Mouse (Mus musculus): ENCODE measurements around the gene Prr5l.
"Not testable (repeated sequence)": the region's sequence is repeated elsewhere in the genome, so short reads cannot be mapped to it uniquely, and the experiment has no call there.

Gene Prr5l

GRCm38 (mm10) chr2:101762955-101763386 lies 119.9 kb downstream of the Prr5l start:
- no peak for DNase-seq (ENCODE audit: low spot score)

DNA sequence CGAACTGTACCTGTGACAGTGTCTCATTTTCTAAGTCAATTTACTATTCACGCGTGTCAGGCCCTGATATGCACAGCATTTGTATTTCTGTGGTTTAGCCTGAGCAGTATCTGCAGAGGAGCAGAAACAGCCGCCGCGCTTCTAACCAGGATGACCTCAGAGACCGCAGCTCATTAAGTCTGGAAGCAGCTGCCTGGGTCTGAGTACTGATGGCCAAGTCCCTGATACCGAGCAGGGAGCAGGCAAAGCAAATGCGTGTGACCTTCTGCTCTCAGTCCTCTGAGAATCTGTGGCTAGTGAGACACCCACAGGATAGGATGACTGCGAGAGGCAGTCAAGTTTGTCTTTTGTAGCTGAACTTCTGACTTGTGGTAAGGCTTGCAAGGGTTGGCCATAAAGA lies 120.4 kb downstream of the Prr5l start:
- no peak for DNase-seq (ENCODE audit: low spot score)

DNA sequence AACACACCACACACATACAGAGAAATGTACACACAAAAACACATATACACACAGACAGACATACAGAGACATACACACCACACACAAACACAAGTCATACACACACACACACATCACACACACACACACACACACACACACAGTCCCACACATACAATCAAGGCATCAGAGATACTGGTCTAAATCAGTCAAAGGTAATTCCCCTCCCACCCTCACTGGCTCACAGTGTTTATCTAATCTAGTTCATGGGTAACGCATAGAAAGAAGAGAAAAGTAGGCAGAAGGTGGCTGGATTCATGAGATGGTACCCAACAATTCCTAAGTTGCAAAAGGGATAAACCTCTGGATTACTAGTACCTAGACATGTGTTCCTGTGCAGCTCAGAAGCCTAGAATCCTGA lies 120.9 kb downstream of the Prr5l start:
- no peak for DNase-seq (ENCODE audit: low spot score)

GRCm38 (mm10) chr2:101759523-101760277 lies 123.1 kb downstream of the Prr5l start:
- no peak for DNase-seq (ENCODE audit: low spot score)

DNA sequence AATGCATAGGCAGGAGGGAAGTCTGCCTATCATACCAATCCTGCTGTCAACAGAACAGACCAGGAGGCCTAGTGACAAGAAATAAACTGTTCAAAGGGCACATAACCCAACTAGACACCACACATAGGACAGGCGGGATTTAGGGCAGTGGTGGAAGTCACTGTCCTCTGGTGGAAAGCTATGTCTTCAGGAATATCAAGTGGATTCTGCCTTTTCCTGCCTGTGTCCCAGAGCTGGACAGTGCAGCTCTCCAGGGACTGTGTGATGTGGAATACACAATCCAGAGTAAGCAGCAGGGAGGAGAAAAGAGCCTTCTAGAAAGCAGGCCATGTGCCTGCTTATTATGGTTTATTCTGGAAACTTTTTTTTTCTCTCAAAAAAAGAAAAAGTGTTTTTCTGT lies 125.0 kb downstream of the Prr5l start:
- DNase-seq (ENCODE audit: low spot score): no peak

DNA sequence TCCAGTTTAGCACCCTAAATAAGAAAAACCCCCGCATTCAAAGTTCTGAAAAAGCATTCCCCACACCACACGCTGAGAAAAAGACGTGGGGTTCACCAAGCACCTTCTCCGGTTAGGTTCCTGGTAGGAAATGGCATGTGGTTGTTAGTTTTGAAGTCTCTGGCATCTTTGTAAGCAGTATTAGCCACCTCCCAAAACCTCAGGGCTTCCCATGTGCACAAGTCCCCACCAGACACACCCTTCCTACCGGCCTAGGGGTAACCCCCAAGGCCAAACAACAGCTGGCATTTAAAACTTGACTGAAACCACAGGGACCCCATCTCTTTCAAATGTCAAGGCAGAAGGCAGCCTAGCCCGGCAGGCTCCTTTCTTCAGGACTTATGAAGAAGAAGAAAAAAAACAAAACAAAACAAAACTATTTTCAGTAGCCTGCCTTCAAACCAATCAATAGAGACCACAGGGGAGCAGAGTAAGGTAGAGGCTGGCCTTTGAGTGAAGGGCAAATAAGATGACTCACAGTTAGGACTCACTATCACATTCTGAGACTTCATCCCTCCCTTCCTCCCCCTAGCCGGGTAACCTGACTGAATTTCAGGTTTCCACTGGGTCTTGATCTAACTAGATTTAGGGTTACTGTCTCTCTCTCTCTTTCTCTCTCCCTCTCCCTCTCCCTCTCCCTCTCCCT lies 126.6 kb downstream of the Prr5l start:
- no peak for DNase-seq (ENCODE audit: low spot score)

DNA sequence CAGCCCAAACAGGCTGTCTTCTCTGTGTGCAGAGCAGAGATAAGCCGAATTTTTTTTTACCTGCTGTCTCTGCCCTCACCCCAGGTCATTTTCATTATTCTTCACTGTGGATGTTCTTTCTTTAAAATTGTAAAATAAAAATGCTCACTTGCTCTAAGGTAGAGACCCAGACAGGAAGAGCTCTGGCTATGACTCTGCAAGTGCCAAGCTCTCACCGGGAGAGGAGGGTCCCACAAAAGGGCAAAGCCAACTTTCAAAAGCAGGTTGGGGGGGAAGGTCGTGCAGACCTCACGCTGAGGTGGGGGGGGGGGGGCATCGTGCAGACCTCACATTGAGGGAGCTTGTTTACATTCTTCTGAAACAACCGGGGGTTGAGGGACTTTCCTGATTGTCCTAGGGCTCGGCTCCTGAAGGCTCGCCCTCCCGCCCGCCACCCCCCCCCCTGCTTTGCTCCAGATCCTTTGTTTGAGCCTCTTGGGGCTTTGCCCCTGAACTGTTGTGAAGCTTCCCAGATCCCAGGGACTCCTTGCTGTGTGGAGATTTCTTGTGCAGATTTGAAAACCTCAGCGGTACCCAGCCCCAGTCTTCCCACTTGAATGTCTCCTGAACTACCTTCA lies 127.8 kb downstream of the Prr5l start:
- DNase-seq (ENCODE audit: low spot score): no peak

- DNase-seq (ENCODE audit: low spot score): no peak
These were observed 128.4 kb downstream of the Prr5l start for GRCm38 (mm10) chr2:101754428-101754827.

DNA sequence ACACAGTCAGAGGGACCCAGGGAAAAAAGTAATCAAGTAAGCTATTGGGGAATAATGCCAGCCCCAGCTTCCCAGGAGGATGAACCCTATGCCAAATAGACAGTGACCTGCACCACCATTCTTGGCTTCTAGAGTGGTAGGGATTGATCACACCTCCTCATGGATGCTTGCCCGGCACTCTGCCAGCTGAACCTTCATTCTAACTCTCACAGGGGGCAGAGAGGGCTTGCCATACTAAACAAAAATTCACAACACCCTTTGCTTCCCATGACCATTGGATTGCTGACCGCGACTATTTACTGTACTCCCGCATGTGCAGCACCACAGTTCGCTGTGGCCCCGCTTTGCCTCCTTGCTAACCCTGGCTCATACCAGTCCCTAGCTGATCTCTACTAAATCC lies 129.8 kb downstream of the Prr5l start:
- no peak for DNase-seq (ENCODE audit: low spot score)

DNA sequence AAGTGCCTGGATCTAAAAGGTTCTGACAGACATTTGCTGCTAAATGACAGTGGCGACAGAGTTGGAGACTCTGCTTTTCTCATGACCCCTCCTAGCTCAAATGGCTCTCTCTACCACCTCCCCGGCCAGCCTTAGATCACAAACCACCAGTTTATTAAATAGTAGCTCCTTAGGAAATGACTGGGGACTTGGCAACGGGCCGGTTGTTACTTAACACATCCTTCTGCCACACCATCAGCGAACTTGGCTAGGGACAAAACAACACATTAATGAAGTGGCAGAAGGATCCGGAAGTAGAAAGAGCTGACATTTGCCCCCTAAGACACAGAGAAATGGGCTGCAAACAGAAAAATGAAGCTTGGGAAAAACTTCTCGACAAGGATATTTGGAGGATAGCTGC lies 130.4 kb downstream of the Prr5l start:
- no peak for DNase-seq (ENCODE audit: low spot score)

- no peak for DNase-seq (ENCODE audit: low spot score)
These were observed 131.4 kb downstream of the Prr5l start for GRCm38 (mm10) chr2:101751236-101751922.

GRCm38 (mm10) chr2:101746537-101746936 lies 136.3 kb downstream of the Prr5l start:
- DNase-seq (ENCODE audit: low spot score): no peak

DNA sequence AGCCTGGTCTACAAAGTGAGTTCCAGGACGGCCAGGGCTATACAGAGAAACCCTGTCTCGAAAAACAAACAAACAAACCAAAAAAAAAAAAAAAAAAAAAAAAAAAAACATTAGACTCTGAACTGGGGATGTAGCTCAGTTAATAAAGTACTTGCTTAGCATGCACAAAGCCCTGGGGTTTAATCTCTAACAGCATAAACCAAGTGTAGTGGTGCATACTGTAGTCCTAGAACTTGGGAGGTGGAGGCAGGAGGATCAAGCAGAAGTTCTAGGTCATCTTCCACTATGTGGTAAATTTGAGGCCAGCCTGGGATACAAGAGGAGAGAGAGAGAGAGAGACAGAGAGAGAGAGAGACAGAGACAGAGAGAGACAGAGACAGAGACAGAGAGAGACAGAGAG lies 137.2 kb downstream of the Prr5l start:
- not testable (repeated sequence) for DNase-seq (ENCODE audit: low spot score)

GRCm38 (mm10) chr2:101742072-101742860 lies 140.6 kb downstream of the Prr5l start:
- no peak for DNase-seq (ENCODE audit: low spot score)

- DNase-seq (ENCODE audit: low spot score): no peak
These were observed 141.2 kb downstream of the Prr5l start for GRCm38 (mm10) chr2:101741653-101742052.

GRCm38 (mm10) chr2:101739914-101740313 lies 142.9 kb downstream of the Prr5l start:
- DNase-seq (ENCODE audit: low spot score): no peak

GRCm38 (mm10) chr2:101733564-101733963 lies 149.3 kb downstream of the Prr5l start:
- DNase-seq (ENCODE audit: low spot score): no peak

GRCm38 (mm10) chr2:101732777-101733210 lies 150.0 kb downstream of the Prr5l start:
- DNase-seq (ENCODE audit: low spot score): peak; percentile 3

- DNase-seq (ENCODE audit: low spot score): no peak
These were observed 151.9 kb downstream of the Prr5l start for GRCm38 (mm10) chr2:101730972-101731371.

DNA sequence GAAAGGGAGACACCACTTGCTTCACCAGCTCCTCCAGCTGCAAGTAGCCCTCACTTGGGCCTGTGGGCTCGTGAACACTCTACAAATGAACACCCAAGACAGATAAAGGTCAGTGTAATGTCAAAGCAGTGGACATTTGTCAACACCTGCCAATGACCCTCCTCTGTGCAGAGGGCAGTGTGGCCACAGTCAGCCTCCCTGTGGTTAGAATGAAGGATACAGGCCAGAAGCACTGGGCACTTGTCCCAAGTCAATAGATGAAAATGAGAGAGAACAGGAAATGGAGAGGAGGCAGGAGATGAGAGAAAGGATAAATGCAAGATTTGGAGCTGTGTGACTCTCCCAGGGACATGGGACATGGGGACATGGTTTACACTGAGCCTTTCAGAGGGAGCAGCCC lies 153.4 kb downstream of the Prr5l start:
- DNase-seq (ENCODE audit: low spot score): no peak

DNA sequence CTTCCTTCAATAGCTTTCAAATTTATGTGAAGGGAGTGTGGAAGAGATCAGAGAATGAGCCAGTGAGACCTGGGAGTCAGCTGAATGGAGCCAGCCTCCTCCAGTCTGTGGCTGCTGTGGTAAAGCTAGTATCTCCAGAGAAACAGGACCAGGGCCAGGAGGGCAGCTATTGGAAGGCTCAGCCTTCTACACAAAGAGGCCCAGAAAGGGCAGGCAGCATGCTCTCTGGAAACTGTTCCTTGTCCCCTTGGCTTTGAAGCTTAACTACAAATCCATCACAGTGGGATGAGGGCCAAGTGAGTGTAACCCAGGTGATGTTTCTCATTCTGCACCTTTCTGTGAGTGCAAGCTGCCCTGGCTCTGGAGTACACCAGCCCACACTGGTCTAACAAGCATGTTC lies 155.0 kb downstream of the Prr5l start:
- no peak for DNase-seq (ENCODE audit: low spot score)

All from c-Kit-positive CD71-positive TER-119-positive erythroid progenitor cells, embryonic 14.5 days (primary cell).